Mouse (Mus musculus) cerebellum, adult 9-10 months (tissue): ENCODE data around the gene Armc5.

Source experiments
- DNase-seq: peaks from one replicate; pipeline ENCODE4 v3.0.0; 2022

Armc5 gene

GRCm38 (mm10) chr7:128236856-128237592, at the start of gene Armc5:
Gene Armc5, plus strand, starts transcription at chr7:128237342.
- DNase-seq = peak; percentile 91

GRCm38 (mm10) chr7:128201607-128202006, 35.5 kb upstream of the Armc5 start:
- DNase-seq = no peak

- DNase-seq = no peak
Measured at GRCm38 (mm10) chr7:128203071-128203470, 34.1 kb upstream of the Armc5 start.

GRCm38 (mm10) chr7:128204179-128204578, 33.0 kb upstream of the Armc5 start:
- no peak for DNase-seq

GRCm38 (mm10) chr7:128205695-128206094, 31.4 kb upstream of the Armc5 start:
- DNase-seq = no peak

GRCm38 (mm10) chr7:128206152-128206551, 31.0 kb upstream of the Armc5 start, which contains the start of gene Cox6a2:
Gene Cox6a2, minus strand, starts transcription at chr7:128206387.
- no peak for DNase-seq

GRCm38 (mm10) chr7:128208187-128208586, 29.0 kb upstream of the Armc5 start:
- DNase-seq = peak; percentile 68

GRCm38 (mm10) chr7:128209826-128210225, 27.3 kb upstream of the Armc5 start:
- DNase-seq = no peak

- no peak for DNase-seq
Measured at GRCm38 (mm10) chr7:128219952-128220351, 17.2 kb upstream of the Armc5 start.

- no peak for DNase-seq
Measured at GRCm38 (mm10) chr7:128220936-128221335, 16.2 kb upstream of the Armc5 start.

- no peak for DNase-seq
Measured at GRCm38 (mm10) chr7:128231741-128232140, 5.4 kb upstream of the Armc5 start.

- DNase-seq = peak; percentile 14
Measured at GRCm38 (mm10) chr7:128234796-128235195, 2.3 kb upstream of the Armc5 start.

GRCm38 (mm10) chr7:128235481-128235880, 1.7 kb upstream of the Armc5 start:
- peak; percentile 29 for DNase-seq

- peak; percentile 54 for DNase-seq
Measured at GRCm38 (mm10) chr7:128236426-128236825, 716 bp upstream of the Armc5 start.

- no peak for DNase-seq
Measured at GRCm38 (mm10) chr7:128237593-128237926, 418 bp downstream of the Armc5 start.

GRCm38 (mm10) chr7:128237927-128238778, 1.0 kb downstream of the Armc5 start, which contains the start of gene 9130023H24Rik:
Gene 9130023H24Rik, minus strand, starts transcription at chr7:128238031.
- peak; percentile 99 for DNase-seq

- peak; percentile 67 for DNase-seq
Measured at GRCm38 (mm10) chr7:128238991-128239390, 1.8 kb downstream of the Armc5 start.

- DNase-seq = peak; percentile 59
Measured at GRCm38 (mm10) chr7:128240131-128240784, 3.1 kb downstream of the Armc5 start.

GRCm38 (mm10) chr7:128242331-128242730, 5.2 kb downstream of the Armc5 start:
- DNase-seq = peak; percentile 20

- DNase-seq = peak; percentile 17
Measured at GRCm38 (mm10) chr7:128243921-128244320, 6.8 kb downstream of the Armc5 start.

GRCm38 (mm10) chr7:128244410-128245025, 7.4 kb downstream of the Armc5 start:
- peak; percentile 26 for DNase-seq

- DNase-seq = peak; percentile 28
Measured at GRCm38 (mm10) chr7:128245547-128245946, 8.4 kb downstream of the Armc5 start.
